In genomic region chr13:56597831-56598612, GRCm38 (mm10) we compare ENCODE assay signal across 9 mouse cellular contexts. TPM values are rescaled to one million over a fixed set of nuclear protein-coding genes. Genes with fewer than 3 reads are reported as not detected.
DNase-seq lines count a peak whose midpoint lies in the region; ATAC-seq and TF ChIP-seq lines count a peak whose summit lies in the region.
"Had no signal": no experiment of that assay in that cellular context is flagged by ENCODE, and none has a peak within 500 bp of the region (broad histone marks: within the 10 kb centered on the region; RNA-seq: fewer than 3 reads in every experiment).

No protein-coding gene starts in this region.

- H3K4me1 ChIP-seq in forebrain, embryonic 13.5 days: peaks cover 35% of the 10 kb centered on the region
- H3K4me1 ChIP-seq in forebrain, embryonic 11.5 days (replicated peaks; ENCODE audit: control insufficient read depth, insufficient read depth, low read length): no peaks in the 10 kb centered on the region
- H3K4me1 ChIP-seq in kidney, postnatal 0 days (replicated peaks; ENCODE audit: insufficient read depth, low read length): peaks cover 24% of the 10 kb centered on the region; the same call in 1 of the 2 replicates
- H3K4me1 ChIP-seq in neural tube, embryonic 15.5 days: peaks cover 19% of the 10 kb centered on the region
- no peaks in the 10 kb centered on the region for H3K4me1 ChIP-seq in cerebellum, adult 2 months (ENCODE audit: control insufficient read depth, insufficient read depth, low read length)
- H3K4me1 ChIP-seq: liver, embryonic 15.5 days had no signal

- no peak overlapping the region for H3K27ac ChIP-seq in forebrain, embryonic 13.5 days
- H3K27ac ChIP-seq in forebrain, embryonic 11.5 days (ENCODE audit: low read depth, low read length): no peak overlapping the region
- no peak overlapping the region for H3K27ac ChIP-seq in kidney, postnatal 0 days
- no peak overlapping the region for H3K27ac ChIP-seq in neural tube, embryonic 15.5 days (replicated peaks)
- no peak overlapping the region for H3K27ac ChIP-seq in cerebellum, adult 2 months (ENCODE audit: insufficient read depth, low read length)
- H3K27ac ChIP-seq: liver, embryonic 15.5 days had no signal

- no peaks in the 10 kb centered on the region for H3K27me3 ChIP-seq in forebrain, embryonic 13.5 days
- H3K27me3 ChIP-seq in forebrain, embryonic 11.5 days (ENCODE audit: control insufficient read depth, insufficient read depth, low read length): no peaks in the 10 kb centered on the region
- no peaks in the 10 kb centered on the region for H3K27me3 ChIP-seq in kidney, postnatal 0 days (ENCODE audit: insufficient read depth, low read length)
- no peaks in the 10 kb centered on the region for H3K27me3 ChIP-seq in neural tube, embryonic 15.5 days (replicated peaks)
- H3K27me3 ChIP-seq in cerebellum, adult 2 months (ENCODE audit: control insufficient read depth, insufficient read depth, low read length): no peaks in the 10 kb centered on the region; the same call in 1 of the 2 replicates
- H3K27me3 ChIP-seq: liver, embryonic 15.5 days had no signal

- no peak for TF ChIP-seq CTCF in kidney, postnatal 0 days (IDR thresholded peaks at IDR 0.05; ENCODE audit: low read depth)
- no peak for TF ChIP-seq CTCF in cerebellum, adult 2 months (IDR thresholded peaks at IDR 0.05; ENCODE audit: borderline replicate concordance, insufficient read depth, low read depth, low read length)

- no peak for DNase-seq in forebrain, embryonic 11.5 days (ENCODE audit: low spot score)
- peak; percentile 48 for DNase-seq in MN1 (ENCODE audit: low spot score)
- DNase-seq in gastrocnemius, postnatal 10 days: peak; percentile 43
- DNase-seq in kidney, postnatal 0 days (ENCODE audit: low spot score): peak; percentile 84
- DNase-seq in cerebellum, adult 2 months: no peak

- no peak for TF ChIP-seq POLR2A in cerebellum, adult 2 months (IDR thresholded peaks at IDR 0.05; ENCODE audit: borderline replicate concordance, insufficient read depth, low read length)

- H3K9me3 ChIP-seq in forebrain, embryonic 13.5 days (replicated peaks): no peaks in the 10 kb centered on the region
- H3K9me3 ChIP-seq in forebrain, embryonic 11.5 days (ENCODE audit: control insufficient read depth, low read length): no peaks in the 10 kb centered on the region
- no peaks in the 10 kb centered on the region for H3K9me3 ChIP-seq in kidney, postnatal 0 days (replicated peaks; ENCODE audit: low read length)
- no peaks in the 10 kb centered on the region for H3K9me3 ChIP-seq in neural tube, embryonic 15.5 days (replicated peaks)
- H3K9me3 ChIP-seq: liver, embryonic 15.5 days had no signal

- peak; percentile 78 for ATAC-seq in forebrain, embryonic 13.5 days
- no peak for ATAC-seq in forebrain, embryonic 11.5 days (replicated peaks; ENCODE audit: low FRiP score)
- ATAC-seq in kidney, postnatal 0 days (replicated peaks; ENCODE audit: low FRiP score, low read depth): no peak
- no peak; the same call in 1 of the 2 replicates for ATAC-seq in neural tube, embryonic 15.5 days (ENCODE audit: low FRiP score)
- no peak for ATAC-seq in activated CD4-positive, CD25-positive, alpha-beta regulatory T cell, adult 4 months

- no peak overlapping the region for H3K4me3 ChIP-seq in forebrain, embryonic 13.5 days
- H3K4me3 ChIP-seq in forebrain, embryonic 11.5 days (ENCODE audit: low read depth, low read length): no peak overlapping the region
- H3K4me3 ChIP-seq in kidney, postnatal 0 days (replicated peaks; ENCODE audit: low read depth, low read length): no peak overlapping the region
- no peak overlapping the region for H3K4me3 ChIP-seq in neural tube, embryonic 15.5 days (replicated peaks)
- H3K4me3 ChIP-seq in cerebellum, adult 2 months (replicated peaks; ENCODE audit: insufficient read depth, low read depth, low read length): no peak overlapping the region
- H3K4me3 ChIP-seq: liver, embryonic 15.5 days had no signal

- H3K4me2 ChIP-seq in forebrain, embryonic 13.5 days: peak overlapping the region; percentile 38
- no peak overlapping the region for H3K4me2 ChIP-seq in forebrain, embryonic 11.5 days (ENCODE audit: low read depth, low read length, severe bottlenecking)
- no peak overlapping the region for H3K4me2 ChIP-seq in kidney, postnatal 0 days (ENCODE audit: low read length)
- peak overlapping the region; percentile 38 for H3K4me2 ChIP-seq in neural tube, embryonic 15.5 days
- H3K4me2 ChIP-seq: liver, embryonic 15.5 days had no signal

- no peak overlapping the region for H3K9ac ChIP-seq in forebrain, embryonic 13.5 days
- no peak overlapping the region for H3K9ac ChIP-seq in forebrain, embryonic 11.5 days (ENCODE audit: low read length)
- H3K9ac ChIP-seq in kidney, postnatal 0 days (ENCODE audit: low read depth, low read length): no peak overlapping the region
- no peak overlapping the region for H3K9ac ChIP-seq in neural tube, embryonic 15.5 days (replicated peaks)
- H3K9ac ChIP-seq: liver, embryonic 15.5 days had no signal

- no peaks in the 10 kb centered on the region for H3K36me3 ChIP-seq in forebrain, embryonic 13.5 days (ENCODE audit: poor library complexity, severe bottlenecking)
- H3K36me3 ChIP-seq in forebrain, embryonic 11.5 days (ENCODE audit: control insufficient read depth, insufficient read depth, low read length): no peaks in the 10 kb centered on the region; the same call in 1 of the 2 replicates
- H3K36me3 ChIP-seq in kidney, postnatal 0 days (ENCODE audit: insufficient read depth, low read length): no peaks in the 10 kb centered on the region
- no peaks in the 10 kb centered on the region for H3K36me3 ChIP-seq in neural tube, embryonic 15.5 days
- H3K36me3 ChIP-seq: liver, embryonic 15.5 days had no signal

- WGBS in forebrain, embryonic 13.5 days: 39% methylated on average over 12 of the region's 12 CpGs
- 66% methylated on average over 12 of the region's 12 CpGs for WGBS in forebrain, embryonic 11.5 days
- WGBS in kidney, postnatal 0 days: 53% methylated on average over 12 of the region's 12 CpGs
- 44% methylated on average over 12 of the region's 12 CpGs for WGBS in neural tube, embryonic 15.5 days
- 16% methylated on average over 12 of the region's 12 CpGs for WGBS in cerebellum, adult 2 months

RNA-seq across cellular contexts. Expression of gene Tgfbi, which starts 11.3 kb away (rescaled TPM):
- polyA plus RNA-seq in forebrain, embryonic 13.5 days (2015; fragmentation: Nextera tagmentation; extraction: Ambion mirVana): 4.8 and 6.9 TPM in 2 replicates
- polyA plus RNA-seq in forebrain, embryonic 11.5 days (2014; fragmentation: Nextera tagmentation; extraction: Ambion mirVana): 26.1 and 26.2 TPM in 2 replicates
- 10 to 100 TPM; 61.2 to 76.3 TPM for total RNA-seq in gastrocnemius, postnatal 10 days (2021)
- 116 and 133 TPM in 2 replicates for polyA plus RNA-seq in kidney, postnatal 0 days (2015; fragmentation: Nextera tagmentation; extraction: Ambion mirVana)
- 7.7 and 26.4 TPM in 2 replicates for polyA plus RNA-seq in neural tube, embryonic 15.5 days (2015; fragmentation: Nextera tagmentation; extraction: Ambion mirVana)
- polyA plus RNA-seq in activated CD4-positive, CD25-positive, alpha-beta regulatory T cell, adult 4 months (2017; shearing (Covaris generic)): under 1 TPM; 0.28 to 0.44 TPM
- 4.9 and 5.1 TPM in 2 replicates for polyA plus RNA-seq in cerebellum, adult 2 months (2012; rRNA removed)

RNA-seq across cellular contexts. Expression of gene Lect2, which starts 49.7 kb away (rescaled TPM):
- polyA plus RNA-seq in forebrain, embryonic 13.5 days (2015; fragmentation: Nextera tagmentation; extraction: Ambion mirVana): not detected in 2 replicates
- not detected in 2 replicates for polyA plus RNA-seq in forebrain, embryonic 11.5 days (2014; fragmentation: Nextera tagmentation; extraction: Ambion mirVana)
- not detected for total RNA-seq in gastrocnemius, postnatal 10 days (2021)
- 0.88 and 1.2 TPM in 2 replicates for polyA plus RNA-seq in kidney, postnatal 0 days (2015; fragmentation: Nextera tagmentation; extraction: Ambion mirVana)
- polyA plus RNA-seq in neural tube, embryonic 15.5 days (2015; fragmentation: Nextera tagmentation; extraction: Ambion mirVana): 0.37 TPM in 1 of 2 replicates, not detected in the other
- polyA plus RNA-seq in activated CD4-positive, CD25-positive, alpha-beta regulatory T cell, adult 4 months (2017; shearing (Covaris generic)): not detected
- not detected in 2 replicates for polyA plus RNA-seq in cerebellum, adult 2 months (2012; rRNA removed)

Comparison
In these comparisons a context has a peak if more than half of its experiments do, and no peak if none do; other contexts are left out.
1. H3K4me2 ChIP-seq: peak in forebrain, embryonic 13.5 days (single experiment) and neural tube, embryonic 15.5 days (single experiment); none in forebrain, embryonic 11.5 days (single experiment) and kidney, postnatal 0 days (single experiment).
2. DNase-seq: peak in MN1 (single experiment), gastrocnemius, postnatal 10 days (single experiment) and kidney, postnatal 0 days (single experiment); none in forebrain, embryonic 11.5 days (single experiment) and cerebellum, adult 2 months (0 of 2).